Mouse (Mus musculus): ENCODE measurements around the gene Morc2a.
A peak's percentile ranks its signal among the peaks of the same experiment; 100 is the strongest.

Morc2a gene

GRCm38 (mm10) chr11:3684232-3684631, 35.2 kb downstream of the Morc2a start:
- DNase-seq (ENCODE audit: low spot score in 2 of 2) = no peak

GRCm38 (mm10) chr11:3684723-3685430, 35.9 kb downstream of the Morc2a start:
- no peak for DNase-seq (ENCODE audit: low spot score in 2 of 2)

DNA sequence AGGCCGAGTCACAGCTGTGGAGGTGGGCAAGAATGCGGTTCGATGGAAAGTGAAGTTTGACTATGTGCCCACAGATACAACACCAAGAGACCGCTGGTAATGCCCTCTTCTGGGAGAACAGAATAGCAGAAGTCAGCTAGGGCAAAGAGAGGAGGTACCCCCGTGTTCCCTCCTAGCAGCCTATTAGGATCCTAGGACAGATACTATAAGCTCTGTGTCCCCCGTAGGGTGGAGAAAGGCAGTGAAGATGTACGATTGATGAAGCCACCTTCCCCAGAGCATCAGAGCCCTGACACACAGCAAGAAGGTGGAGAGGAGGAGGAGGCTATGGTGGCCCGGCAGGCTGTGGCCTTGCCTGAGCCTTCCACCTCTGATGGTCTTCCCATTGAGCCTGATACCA, 36.4 kb downstream of the Morc2a start:
- DNase-seq (ENCODE audit: low spot score in 2 of 2) = no peak

DNA sequence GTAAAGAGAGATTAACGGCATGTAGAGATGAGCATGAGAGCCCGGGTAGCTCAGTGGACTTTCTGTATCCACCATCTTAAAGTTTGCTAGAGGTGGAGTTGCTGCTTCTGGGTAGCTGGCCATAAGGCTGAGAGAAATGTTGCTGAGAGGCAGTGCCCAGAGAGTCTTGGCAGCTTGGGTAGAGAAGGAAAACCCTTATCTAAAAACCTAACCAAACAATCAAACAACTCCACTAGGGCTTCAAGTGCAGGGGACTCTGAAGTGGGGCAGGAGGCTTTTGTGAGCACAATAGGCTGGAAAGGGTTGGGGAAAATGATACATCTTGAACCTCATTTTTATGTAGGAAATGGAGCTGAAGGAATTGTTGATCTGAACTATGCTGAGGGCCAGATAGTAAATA, 37.3 kb downstream of the Morc2a start:
- DNase-seq (ENCODE audit: low spot score in 2 of 2) = no peak

GRCm38 (mm10) chr11:3686885-3687284, 37.9 kb downstream of the Morc2a start:
- no peak for DNase-seq (ENCODE audit: low spot score in 2 of 2)

DNA sequence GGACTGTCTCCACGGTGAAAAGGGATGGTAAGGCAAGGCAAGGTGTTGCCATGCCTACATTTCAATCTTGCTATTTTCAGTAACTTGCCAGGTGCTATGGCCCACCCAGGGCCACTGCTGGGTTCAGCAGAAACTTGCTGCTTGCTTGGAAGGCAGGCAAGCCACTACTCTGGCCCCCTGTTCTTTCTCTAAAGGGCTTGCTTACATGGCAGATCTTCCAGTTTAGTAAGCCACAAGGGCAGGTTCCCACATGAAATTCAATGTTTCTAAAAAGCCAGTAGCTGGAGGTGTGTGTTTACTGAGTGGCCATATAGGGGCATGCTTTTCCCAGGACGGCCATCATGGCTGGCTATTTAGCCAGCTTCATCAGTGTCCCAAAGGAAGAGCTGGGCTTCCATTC, 42.8 kb downstream of the Morc2a start:
- no peak for DNase-seq (ENCODE audit: low spot score in 2 of 2)

GRCm38 (mm10) chr11:3696086-3696616, 47.2 kb downstream of the Morc2a start:
- DNase-seq (ENCODE audit: low spot score in 2 of 2) = no peak

GRCm38 (mm10) chr11:3697441-3697840, 48.5 kb downstream of the Morc2a start:
- no peak for DNase-seq (ENCODE audit: low spot score in 2 of 2)

DNA sequence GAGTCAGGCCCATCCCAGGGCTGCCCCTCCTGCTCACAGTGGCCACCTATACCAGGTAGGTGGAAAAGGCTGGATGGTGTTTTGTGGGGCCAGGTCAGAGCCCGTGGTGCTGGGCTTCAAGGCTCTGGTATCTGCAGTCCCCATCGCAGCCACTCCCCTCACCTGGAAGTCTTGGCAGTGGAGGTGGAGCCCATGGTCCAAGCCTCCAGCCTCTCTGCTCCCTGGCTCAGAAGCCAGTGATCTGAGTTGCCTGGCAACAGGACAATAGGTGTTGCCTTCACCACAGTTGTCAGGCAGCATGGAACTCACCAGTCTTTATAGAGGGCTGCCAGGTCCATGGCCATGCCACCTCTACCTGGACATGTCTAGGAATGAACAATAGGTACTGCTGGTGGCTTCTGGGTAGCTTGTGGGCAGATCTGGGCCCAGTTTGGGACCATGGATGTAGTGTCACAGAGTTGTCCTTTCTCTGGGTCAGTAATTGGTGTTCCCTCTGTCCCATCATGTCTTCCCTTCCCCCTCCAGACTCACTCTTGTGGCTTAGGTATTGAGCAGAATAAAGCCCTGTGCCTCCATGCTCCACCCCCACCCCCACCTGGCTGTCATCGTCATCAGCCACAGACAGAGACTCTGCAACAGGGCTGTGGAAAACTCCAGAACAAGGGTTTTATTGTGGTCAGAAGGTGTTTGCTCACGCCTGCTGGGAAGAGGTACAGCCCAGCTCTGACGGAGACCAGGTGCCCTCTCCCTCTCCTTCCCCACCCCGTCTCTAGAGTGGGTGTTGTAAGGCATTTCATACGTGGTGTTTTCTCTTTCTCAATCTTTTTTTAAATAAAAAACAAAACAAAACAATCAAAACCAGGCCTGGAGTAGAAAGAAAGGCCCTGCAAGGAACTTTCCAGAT, 54.4 kb downstream of the Morc2a start:
- no peak for DNase-seq (ENCODE audit: low spot score in 2 of 2)

DNA sequence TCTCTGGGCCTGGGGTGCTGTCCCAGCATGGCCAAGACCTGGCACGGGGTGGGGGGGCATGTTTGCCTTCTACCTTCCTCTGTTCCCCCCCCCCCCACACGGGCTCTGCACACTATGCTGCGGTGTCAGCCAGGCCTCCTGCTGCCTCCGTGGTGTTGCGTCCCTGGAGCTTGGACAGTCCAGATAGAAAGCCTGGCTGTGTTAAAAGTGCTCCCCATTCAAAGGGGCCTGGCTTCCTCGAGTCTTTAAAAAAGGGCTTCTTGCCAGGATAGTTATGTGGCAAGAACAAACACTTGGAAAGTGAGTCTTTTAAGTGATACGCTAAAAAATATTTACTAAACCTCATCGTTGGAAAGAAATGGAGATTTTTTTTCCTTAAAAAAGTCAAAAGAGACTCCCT, 55.4 kb downstream of the Morc2a start:
- DNase-seq (ENCODE audit: low spot score in 2 of 2) = no peak

GRCm38 (mm10) chr11:3707057-3707456, 58.1 kb downstream of the Morc2a start:
- DNase-seq (ENCODE audit: low spot score in 2 of 2) = no peak

GRCm38 (mm10) chr11:3710203-3710602, 61.2 kb downstream of the Morc2a start:
- DNase-seq (ENCODE audit: low spot score in 2 of 2) = no peak

GRCm38 (mm10) chr11:3714486-3714885, 65.5 kb downstream of the Morc2a start:
- peak; percentile 79 to 84 for DNase-seq (ENCODE audit: low spot score in 2 of 2)

- no peak for DNase-seq (ENCODE audit: low spot score in 2 of 2)
Measured at GRCm38 (mm10) chr11:3716662-3717061, 67.7 kb downstream of the Morc2a start.

GRCm38 (mm10) chr11:3722036-3722435, 73.0 kb downstream of the Morc2a start:
- DNase-seq (ENCODE audit: low spot score in 2 of 2) = no peak

DNA sequence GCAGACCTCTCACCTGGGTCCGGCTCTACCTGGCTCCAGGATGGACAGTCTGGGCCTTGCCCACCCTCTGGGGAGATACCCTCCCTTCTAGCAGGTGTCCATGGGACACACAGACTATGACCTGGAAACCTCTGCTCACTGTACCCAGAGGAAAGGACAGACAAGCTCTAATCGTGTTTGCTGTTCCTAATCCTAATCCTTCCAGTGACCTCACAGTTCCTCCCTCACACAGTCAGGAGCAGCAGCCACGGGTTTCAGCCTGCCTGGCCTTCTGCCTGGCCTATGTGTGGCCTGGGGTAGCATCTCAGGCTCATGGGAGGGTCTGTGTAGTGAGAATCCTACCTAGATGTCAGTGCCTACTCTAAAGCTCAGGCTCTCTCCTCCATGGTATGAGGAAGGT, 73.9 kb downstream of the Morc2a start:
- DNase-seq (ENCODE audit: low spot score in 2 of 2) = no peak

- peak; percentile 68 for DNase-seq (ENCODE audit: low spot score in 2 of 2)
Measured at GRCm38 (mm10) chr11:3723910-3724309, 74.9 kb downstream of the Morc2a start.

GRCm38 (mm10) chr11:3724726-3725125, 75.7 kb downstream of the Morc2a start:
- no peak for DNase-seq (ENCODE audit: low spot score in 2 of 2)

DNA sequence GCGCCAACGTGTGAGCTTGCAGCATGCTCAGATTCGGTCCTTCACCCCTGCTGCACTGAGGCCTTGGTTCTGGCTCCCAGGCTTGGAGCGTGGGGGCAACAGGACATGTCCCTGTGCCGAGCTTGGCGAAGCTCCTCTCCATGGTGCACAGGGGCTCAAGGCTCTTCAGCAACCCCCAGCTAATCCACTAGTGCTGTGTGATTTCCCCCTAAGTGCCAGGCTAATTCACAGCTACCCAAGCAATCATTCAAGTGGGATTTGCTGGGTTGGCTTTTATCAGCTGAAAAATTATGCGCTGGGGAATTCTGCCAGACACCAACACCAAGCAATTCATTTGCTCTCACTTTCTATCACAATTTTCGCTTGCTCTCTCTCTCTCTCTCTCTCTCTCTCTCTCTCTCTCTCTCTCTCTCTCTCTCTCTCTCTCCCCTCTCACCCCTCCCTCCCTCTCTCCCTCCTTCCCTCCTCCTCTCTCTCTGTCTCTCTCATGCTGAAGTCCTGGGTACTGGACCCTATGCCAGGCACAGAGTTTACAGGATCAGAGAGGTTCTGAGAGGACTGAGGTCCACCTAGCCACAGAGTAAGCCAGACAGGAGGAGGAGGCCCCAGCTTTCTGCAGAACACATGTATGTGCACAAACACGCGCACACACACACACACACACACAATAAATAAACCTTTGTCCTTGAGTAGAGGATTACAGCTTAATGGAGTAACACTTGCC, 76.5 kb downstream of the Morc2a start:
- DNase-seq (ENCODE audit: low spot score in 2 of 2) = no peak

DNA sequence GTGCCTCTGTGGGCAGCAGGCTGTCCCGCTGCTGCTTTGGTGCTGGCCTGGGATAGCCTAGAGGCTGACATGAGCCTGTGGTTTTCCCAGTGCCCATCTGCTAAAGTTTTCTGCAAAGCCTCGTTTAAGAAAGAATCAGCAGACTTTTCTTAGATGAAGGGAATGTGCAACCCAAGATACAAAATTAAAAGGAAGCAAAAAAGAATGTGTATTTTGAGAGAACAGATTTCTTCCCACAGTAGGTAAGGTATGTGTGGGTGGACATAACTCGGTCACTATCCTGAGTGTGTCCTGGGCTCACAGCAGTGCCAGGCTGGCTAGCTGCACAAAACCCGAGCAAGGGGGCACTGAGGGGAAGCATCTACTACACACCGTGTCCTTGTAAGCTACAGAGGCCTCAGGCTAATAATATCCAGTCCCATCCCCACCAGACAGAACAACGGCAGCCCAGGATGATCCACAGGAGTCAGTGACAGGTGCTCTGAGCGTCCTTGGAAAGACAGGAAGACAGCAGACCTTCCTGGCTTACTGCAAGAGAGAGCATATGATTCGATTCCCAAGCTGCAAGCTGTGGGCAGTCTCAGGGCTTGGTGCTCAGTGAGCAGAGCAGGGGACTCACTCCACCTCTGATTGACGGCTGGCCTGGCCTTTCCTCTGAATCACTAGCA, 78.6 kb downstream of the Morc2a start:
- no peak for DNase-seq (ENCODE audit: low spot score in 2 of 2)

DNA sequence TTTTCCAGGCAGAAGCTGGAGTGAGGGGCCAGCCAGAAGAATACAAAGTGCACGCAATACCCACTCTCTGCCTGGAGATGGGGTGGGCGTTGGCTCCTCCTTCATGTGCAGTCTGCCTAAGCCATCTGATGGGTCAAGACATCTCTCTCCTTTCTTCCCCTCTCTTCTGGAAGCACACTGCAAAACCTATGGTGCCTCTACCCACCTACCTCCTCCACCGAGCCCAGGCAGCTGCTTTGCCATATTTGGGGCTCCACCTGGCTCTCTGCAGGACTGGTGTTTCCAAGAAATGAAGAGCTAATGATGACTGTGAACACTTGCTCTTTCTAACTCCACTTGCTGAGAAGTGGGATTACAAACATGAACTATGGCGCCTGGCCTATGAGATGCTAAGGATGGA, 82.5 kb downstream of the Morc2a start:
- no peak for DNase-seq (ENCODE audit: low spot score in 2 of 2)

Data from right cerebral cortex, adult 2 months (tissue).